In genomic region chr5:65102026-65102640, GRCm38 (mm10) we compare ENCODE assay signal across 10 mouse cellular contexts. TPM values are rescaled to one million over a fixed set of nuclear protein-coding genes. Genes with fewer than 3 reads are reported as not detected.
DNase-seq lines count a peak whose midpoint lies in the region; ATAC-seq and TF ChIP-seq lines count a peak whose summit lies in the region.
"Had no signal": no experiment of that assay in that cellular context is flagged by ENCODE, and none has a peak within 500 bp of the region (broad histone marks: within the 10 kb centered on the region; RNA-seq: fewer than 3 reads in every experiment).

No protein-coding gene starts in this region.

- no peak overlapping the region for H3K27ac ChIP-seq in kidney, adult 2 months (ENCODE audit: insufficient read depth, low read depth, low read length)
- H3K27ac ChIP-seq: neural tube, embryonic 12.5 days had no signal

- no peaks in the 10 kb centered on the region for H3K36me3 ChIP-seq in kidney, adult 2 months (ENCODE audit: control insufficient read depth, insufficient read depth, low read length)
- H3K36me3 ChIP-seq: neural tube, embryonic 12.5 days had no signal

- peaks cover 8% of the 10 kb centered on the region; the same call in 1 of the 2 replicates for H3K4me1 ChIP-seq in kidney, adult 2 months (ENCODE audit: control insufficient read depth, insufficient read depth, low read length)

- no peak for TF ChIP-seq CTCF in kidney, adult 2 months (conservative IDR thresholded peaks at IDR 0.05; ENCODE audit: insufficient read depth, insufficient read length, low read depth, low read length)

- H3K4me3 ChIP-seq in kidney, adult 2 months (ENCODE audit: insufficient read depth, low read depth, low read length), result no peak overlapping the region
- H3K4me3 ChIP-seq: neural tube, embryonic 12.5 days had no signal

- DNase-seq in kidney, adult 2 months, result peak; percentile 29
- no peak for DNase-seq in kidney, postnatal 10 days
- DNase-seq in ES-CJ7 (ENCODE audit: low read depth, low spot score), result peak; percentile 67
- no peak for DNase-seq in right cerebral cortex, postnatal 14 days
- no peak for DNase-seq in frontal cortex, postnatal 10 days (ENCODE audit: low spot score in 2 of 2)

- WGBS in kidney, adult 2 months, result 62% methylated on average over 3 of the region's 3 CpGs

- TF ChIP-seq POLR2A in kidney, adult 2 months (IDR thresholded peaks at IDR 0.05; ENCODE audit: low read depth, low read length), result no peak

- no peaks in the 10 kb centered on the region for H3K27me3 ChIP-seq in kidney, adult 2 months (replicated peaks; ENCODE audit: control insufficient read depth, insufficient read depth, low read length)
- H3K27me3 ChIP-seq: neural tube, embryonic 12.5 days had no signal

- ATAC-seq in common myeloid progenitor, adult 5-6 weeks (replicated peaks; ENCODE audit: low read depth, poor library complexity, severe bottlenecking), result peak; percentile 17; the same call in 1 of the 2 replicates
- peak; percentile 77 for ATAC-seq in megakaryocyte-erythroid progenitor cell, adult 5-6 weeks (replicated peaks; ENCODE audit: low FRiP score, low TSS enrichment, poor library complexity, severe bottlenecking)
- no peak for ATAC-seq in cerebellum, adult (ENCODE audit: insufficient number of reproducible peaks, low FRiP score, low TSS enrichment)
- ATAC-seq: hindbrain, embryonic 16.5 days had no signal

RNA-seq across cellular contexts. Expression of gene Klhl5, which starts 5.2 kb away (rescaled TPM):
- polyA plus RNA-seq in kidney, adult 2 months (2012; rRNA removed), result 24.8 and 25.2 TPM in 2 replicates
- total RNA-seq in common myeloid progenitor, adult 5-6 weeks (2017), result 39.5 and 51.5 TPM in 2 replicates
- 16.9 and 18.0 TPM in 2 replicates for total RNA-seq in megakaryocyte-erythroid progenitor cell, adult 5-6 weeks (2014; fragmentation: Nextera tagmentation)
- 11.9 and 25.2 TPM in 2 replicates for total RNA-seq in megakaryocyte-erythroid progenitor cell, adult 5-6 weeks (2017)

RNA-seq across cellular contexts. Expression of gene Tmem156, which starts 10.2 kb away (rescaled TPM):
- polyA plus RNA-seq in kidney, adult 2 months (2012; rRNA removed), result 0.11 and 0.19 TPM in 2 replicates
- 9.6 and 13.0 TPM in 2 replicates for total RNA-seq in common myeloid progenitor, adult 5-6 weeks (2017)
- total RNA-seq in megakaryocyte-erythroid progenitor cell, adult 5-6 weeks (2014; fragmentation: Nextera tagmentation), result 1.5 and 3.1 TPM in 2 replicates
- total RNA-seq in megakaryocyte-erythroid progenitor cell, adult 5-6 weeks (2017), result 2.3 and 3.6 TPM in 2 replicates
- polyA plus RNA-seq: hindbrain, embryonic 16.5 days had no signal

Comparison
In these comparisons a context has a peak if more than half of its experiments do, and no peak if none do; other contexts are left out.
1. DNase-seq: peak in kidney, adult 2 months (single experiment) and ES-CJ7 (single experiment); none in kidney, postnatal 10 days (single experiment), right cerebral cortex, postnatal 14 days (single experiment) and frontal cortex, postnatal 10 days (0 of 2).